Mouse (Mus musculus) cerebellum, adult 9-10 months (tissue): ENCODE measurements around the gene Vmn1r180.
"Not testable (repeated sequence)": the region's sequence is repeated elsewhere in the genome, so short reads cannot be mapped to it uniquely, and the experiment has no call there.

Experiments used
- DNase-seq: peaks from one replicate; pipeline ENCODE4 v3.0.0; 2022

The Vmn1r180 gene

DNA sequence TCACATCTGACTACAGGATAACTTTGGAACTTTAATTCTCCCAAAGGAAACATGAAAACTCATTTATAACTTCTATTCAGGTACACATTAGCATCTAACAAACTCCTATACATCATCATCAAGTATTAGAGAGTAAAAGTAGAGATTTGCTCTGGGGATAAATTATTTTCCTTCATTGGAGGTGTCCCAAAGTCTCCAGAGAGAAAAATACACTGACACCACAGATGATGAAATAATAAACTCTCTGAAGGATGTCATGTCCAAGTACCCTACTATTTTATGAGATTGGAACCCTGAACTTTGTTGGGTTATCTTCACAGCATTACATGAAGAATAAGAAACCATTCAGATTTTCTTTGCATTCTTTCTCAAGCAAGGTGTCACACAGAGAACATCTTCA, at the start of gene Vmn1r180:
Vmn1r180 (plus strand) TSS at position 301 of the 400 bp plus-strand sequence.
- no peak for DNase-seq

DNA sequence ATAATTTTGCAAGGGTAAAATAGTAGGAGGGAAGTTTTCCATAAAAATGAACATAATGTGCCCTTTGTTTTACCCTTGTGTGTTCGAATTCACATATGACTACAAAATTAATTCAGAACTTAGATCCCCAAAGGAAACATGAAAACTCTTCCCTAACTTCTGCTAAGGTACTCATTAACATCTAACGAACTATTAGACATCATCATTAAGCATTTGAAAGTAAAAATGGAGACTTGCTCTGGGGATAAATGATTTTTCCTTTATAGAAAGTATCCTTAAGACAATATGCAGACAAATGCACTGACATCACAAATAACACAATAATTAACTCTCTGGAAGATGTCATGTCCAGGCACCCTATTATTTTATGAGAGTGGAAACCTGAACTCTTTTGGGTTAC, 23.8 kb upstream of the Vmn1r180 start, which contains the start of gene Vmn1r179:
Vmn1r179 (plus strand) TSS at position 301 of the 400 bp plus-strand sequence.
- no peak for DNase-seq

- peak; percentile 27 for DNase-seq
These were observed 17.6 kb downstream of the Vmn1r180 start for GRCm38 (mm10) chr7:23968044-23968443.

DNA sequence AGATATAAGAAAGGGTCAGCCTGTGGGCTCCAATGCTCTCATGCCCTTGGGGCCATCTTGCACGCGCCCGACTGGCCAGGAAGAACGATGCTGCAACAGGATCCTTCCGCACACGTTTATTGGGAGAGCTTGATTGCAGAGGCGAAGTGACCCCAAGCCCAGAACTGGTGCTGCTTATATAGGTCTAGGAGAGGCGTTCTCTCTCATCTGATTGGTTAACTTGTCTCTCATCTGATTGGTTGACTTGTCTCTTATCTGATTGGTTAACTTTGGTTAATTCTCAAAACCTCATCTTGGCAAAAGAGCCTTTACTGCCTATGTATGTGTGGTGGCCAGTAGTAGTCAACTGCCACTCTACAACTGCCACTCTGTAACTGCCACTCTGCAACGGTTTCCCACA, 23.9 kb downstream of the Vmn1r180 start, which contains the start of gene Vmn1r181:
Vmn1r181 (plus strand) TSS at position 301 of the 400 bp plus-strand sequence.
- not testable (repeated sequence) for DNase-seq

GRCm38 (mm10) chr7:24001391-24001790, 51.0 kb downstream of the Vmn1r180 start, which contains the start of gene V1rd19:
Gene V1rd19, plus strand, starts transcription at chr7:24001691.
- no peak for DNase-seq
